Mouse (Mus musculus) small intestine, adult 2 months (tissue): ENCODE measurements around the gene Dhrs1. TPM values are rescaled to one million over a fixed set of nuclear protein-coding genes. Genes with fewer than 3 reads are reported as not detected.

ENCODE experiments used
- H3K27ac ChIP-seq: fragments of 200-500 bp; 2 replicates; pipeline ENCODE4 v1.5.1; 2012; ENCODE audit warnings: low read depth, low read length, control low read depth, inconsistent platforms; ENCODE audit not compliant: insufficient read depth
- H3K27me3 ChIP-seq: fragments of 200-500 bp; 2 replicates; pipeline ENCODE4 v1.6.1; 2012; ENCODE audit warnings: mild to moderate bottlenecking, moderate library complexity, low read length, inconsistent platforms; ENCODE audit not compliant: control insufficient read depth, insufficient read depth
- H3K36me3 ChIP-seq: fragments of 200-500 bp; 2 replicates; pipeline ENCODE4 v1.6.1; 2012; ENCODE audit warnings: mild to moderate bottlenecking, low read length, control low read depth, inconsistent platforms; ENCODE audit not compliant: control insufficient read depth, insufficient read depth
- H3K4me1 ChIP-seq: fragments of 200-500 bp; 2 replicates; pipeline ENCODE4 v1.6.1; 2012; ENCODE audit warnings: low read length, inconsistent platforms, mixed read lengths; ENCODE audit not compliant: control insufficient read depth, insufficient read depth, insufficient read length
- H3K4me3 ChIP-seq: fragments of 200-500 bp; 2 replicates; pipeline ENCODE4 v1.5.1; 2012; ENCODE audit warnings: low read depth, mild to moderate bottlenecking, control low read depth, inconsistent platforms, low read length, moderate library complexity
- CTCF ChIP-seq: fragments of 200-500 bp; IDR thresholded peaks from 2 replicates; pipeline ENCODE4 v1.5.1; 2012; ENCODE audit warnings: low read depth, mild to moderate bottlenecking, control low read depth, inconsistent platforms, low read length, moderate library complexity, mixed read lengths; ENCODE audit not compliant: insufficient replicate concordance, insufficient read length; ENCODE audit errors: extremely low read depth
- POLR2A ChIP-seq: fragments of 200-500 bp; IDR thresholded peaks from 2 replicates; pipeline ENCODE4 v1.6.1; 2012; ENCODE audit warnings: low read depth, mild to moderate bottlenecking, control low read depth, inconsistent platforms, low read length, moderate library complexity
- WGBS: fragments of 180-500 bp; shearing (Covaris S2); methylation state at CpG from one replicate; pipeline ENCODE4 v1.1.7; 2018; 5-methylcytosine and 5-hydroxymethylcytosine counted together
- polyA plus RNA-seq: library from polyadenylated mRNA; depleted of rRNA; stranded (reverse); fragments of >200 nt; gene quantifications from 2 replicates; pipeline ENCODE4 v1.2.3, GENCODE M21; 2012; rRNA removed

Dhrs1 gene
- 217 and 223 TPM in 2 replicates for polyA plus RNA-seq

- H3K27ac ChIP-seq = peak within 1 kb of the TSS; percentile 92
- no peaks in the 10 kb centered on the region for H3K27me3 ChIP-seq
- TF ChIP-seq POLR2A (peak; percentile 76), CTCF (no peak)
- H3K4me3 ChIP-seq = peak within 1 kb of the TSS; percentile 89
- H3K36me3 ChIP-seq = peaks cover 25% of the 10 kb centered on the region
- H3K4me1 ChIP-seq = peaks cover 8% of the 10 kb centered on the region
- WGBS = under 1% methylated on average over 46 of the region's 48 CpGs
Observed at GRCm38 (mm10) chr14:55745180-55745860, at the start of gene Dhrs1, which contains the start of gene Nop9. Dhrs1 (minus strand) TSS chr14:55745690. Nop9 (plus strand) TSS chr14:55745693.

GRCm38 (mm10) chr14:55793946-55794345, 48.5 kb upstream of the Dhrs1 start:
- 72% methylated on average over 2 of the region's 2 CpGs for WGBS
- Histone ChIP-seq H3K4me1 (peaks cover 8% of the 10 kb centered on the region; the same call in 1 of the 2 replicates), H3K27ac (no peak overlapping the region), H3K27me3 (no peaks in the 10 kb centered on the region), H3K36me3 (no peaks in the 10 kb centered on the region), H3K4me3 (no peak overlapping the region)
- TF ChIP-seq CTCF (no peak), POLR2A (no peak)

- H3K4me3 ChIP-seq = no peak overlapping the region
- H3K27ac ChIP-seq = 0 out of 2 replicates have a peak overlapping the region, but pooled peaks have one; percentile 23
- WGBS = 23% methylated on average over 2 of the region's 2 CpGs
- TF ChIP-seq POLR2A = no peak
- no peak for TF ChIP-seq CTCF
- peaks cover 8% of the 10 kb centered on the region; the same call in 1 of the 2 replicates for H3K4me1 ChIP-seq
- no peaks in the 10 kb centered on the region for H3K36me3 ChIP-seq
- no peaks in the 10 kb centered on the region for H3K27me3 ChIP-seq
Observed at GRCm38 (mm10) chr14:55793461-55793860, 48.0 kb upstream of the Dhrs1 start.

- WGBS = 4% methylated on average over 40 of the region's 40 CpGs
- H3K4me1 ChIP-seq = peaks cover 9% of the 10 kb centered on the region
- H3K27me3 ChIP-seq = no peaks in the 10 kb centered on the region
- H3K4me3 ChIP-seq = peak within 1 kb of the TSS; percentile 71
- peaks cover 11% of the 10 kb centered on the region; the same call in 1 of the 2 replicates for H3K36me3 ChIP-seq
- no peak within 1 kb of the TSS for H3K27ac ChIP-seq
- peak; percentile 82; the same call in 1 of the 2 replicates for TF ChIP-seq POLR2A
- no peak for TF ChIP-seq CTCF
Observed at GRCm38 (mm10) chr14:55788256-55789050, 43.0 kb upstream of the Dhrs1 start, which contains the start of gene Ripk3. Ripk3 (minus strand) TSS chr14:55788865.

GRCm38 (mm10) chr14:55787731-55788130, 42.2 kb upstream of the Dhrs1 start:
- TF ChIP-seq CTCF (no peak), POLR2A (no peak)
- WGBS = 62% methylated on average over 11 of the region's 11 CpGs
- peak overlapping the region; percentile 71 for H3K4me3 ChIP-seq
- H3K27me3 ChIP-seq = no peaks in the 10 kb centered on the region
- peaks cover 6% of the 10 kb centered on the region for H3K4me1 ChIP-seq
- peaks cover 11% of the 10 kb centered on the region; the same call in 1 of the 2 replicates for H3K36me3 ChIP-seq
- no peak overlapping the region for H3K27ac ChIP-seq

GRCm38 (mm10) chr14:55785195-55785594, 39.7 kb upstream of the Dhrs1 start:
- Histone ChIP-seq H3K27ac (no peak overlapping the region), H3K4me3 (no peak overlapping the region), H3K27me3 (no peaks in the 10 kb centered on the region), H3K4me1 (peaks cover 6% of the 10 kb centered on the region), H3K36me3 (peaks cover 11% of the 10 kb centered on the region; the same call in 1 of the 2 replicates)
- 72% methylated on average over 6 of the region's 6 CpGs for WGBS
- TF ChIP-seq CTCF = no peak
- TF ChIP-seq POLR2A = no peak

- peak within 1 kb of the TSS; percentile 55 for H3K4me3 ChIP-seq
- WGBS = 59% methylated on average over 13 of the region's 13 CpGs
- H3K4me1 ChIP-seq = peaks cover 6% of the 10 kb centered on the region
- TF ChIP-seq CTCF = no peak
- TF ChIP-seq POLR2A = no peak
- H3K27me3 ChIP-seq = no peaks in the 10 kb centered on the region
- H3K36me3 ChIP-seq = peaks cover 11% of the 10 kb centered on the region; the same call in 1 of the 2 replicates
- H3K27ac ChIP-seq = peak within 1 kb of the TSS; percentile 44; the same call in 1 of the 2 replicates
Observed at GRCm38 (mm10) chr14:55783958-55784235, 38.4 kb upstream of the Dhrs1 start, which contains the start of gene Adcy4. Adcy4 (minus strand) TSS chr14:55784095.
